Mouse (Mus musculus) erythroid progenitor cell, adult 5-6 weeks (primary cell): Measurements from ENCODE around the gene Runx1. TPM values are rescaled to one million over a fixed set of nuclear protein-coding genes. Genes with fewer than 3 reads are reported as not detected.
A peak's percentile ranks its signal among the peaks of the same experiment; 100 is the strongest.

Experiments used
- ATAC-seq: replicated peaks from 2 replicates; pipeline ENCODE4 v1.8.0; 2016; ENCODE audit warnings: moderate number of reproducible peaks, mild to moderate bottlenecking, moderate TSS enrichment, inconsistent platforms; ENCODE audit not compliant: poor library complexity, low FRiP score, severe bottlenecking
- total RNA-seq, 2 experiments: library from RNA; stranded (forward) in 1 of 2; stranded (reverse) in 1 of 2; fragments of 150-400 nt in 1 of 2; fragments of 186-747, 209-891 nt in 1 of 2; gene quantifications; 2 replicates each; pipeline versions ENCODE4 v1.2.3 to v1.2.4; 2015 to 2017; ENCODE audit warnings: low replicate concordance in 2 of 2

Runx1 gene
- total RNA-seq, 2 experiments from 2014 or later, result 59.5 to 107 TPM

DNA sequence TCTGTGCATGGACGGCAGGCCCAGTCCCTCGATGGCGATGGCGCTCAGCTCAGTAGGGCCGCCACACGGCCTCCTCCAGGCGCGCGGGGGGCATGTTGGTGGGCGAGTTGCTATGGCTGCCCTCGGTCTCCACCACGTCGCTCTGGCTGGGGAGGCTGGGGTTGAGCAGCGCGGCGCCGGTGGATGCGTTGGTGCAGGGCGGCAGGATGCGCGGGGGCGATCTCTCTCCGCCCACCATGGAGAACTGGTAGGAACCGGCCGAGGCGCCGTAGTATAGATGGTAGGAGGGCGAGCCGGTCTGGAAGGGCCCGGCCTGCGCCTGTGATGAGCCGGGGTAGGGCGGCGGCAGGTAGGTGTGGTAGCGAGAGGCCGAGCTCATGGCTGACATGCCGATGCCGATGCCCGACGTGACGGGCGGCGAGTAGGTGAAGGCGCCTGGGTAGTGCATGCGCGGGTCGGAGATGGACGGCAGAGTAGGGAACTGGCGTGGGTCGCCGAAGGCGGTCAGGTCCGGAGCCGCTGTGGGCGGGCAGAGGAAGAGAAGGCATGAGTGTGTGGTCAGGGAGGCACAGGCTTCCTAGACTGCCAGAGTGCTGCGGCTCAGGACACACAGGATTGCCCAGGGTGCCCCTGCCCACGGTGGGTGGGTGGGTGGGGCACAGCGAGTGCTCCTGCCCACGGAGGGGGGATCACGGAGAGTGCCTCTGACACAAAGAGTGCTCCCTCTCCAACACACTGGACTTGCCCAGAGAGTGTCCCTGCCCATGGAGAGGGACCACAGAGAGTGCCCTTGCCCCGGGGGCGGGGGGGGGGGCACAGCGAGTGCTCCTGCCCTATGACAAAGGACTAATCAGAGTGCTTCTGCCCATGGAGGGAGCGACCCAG lies 220.1 kb downstream of the Runx1 start:
- no peak for ATAC-seq

DNA sequence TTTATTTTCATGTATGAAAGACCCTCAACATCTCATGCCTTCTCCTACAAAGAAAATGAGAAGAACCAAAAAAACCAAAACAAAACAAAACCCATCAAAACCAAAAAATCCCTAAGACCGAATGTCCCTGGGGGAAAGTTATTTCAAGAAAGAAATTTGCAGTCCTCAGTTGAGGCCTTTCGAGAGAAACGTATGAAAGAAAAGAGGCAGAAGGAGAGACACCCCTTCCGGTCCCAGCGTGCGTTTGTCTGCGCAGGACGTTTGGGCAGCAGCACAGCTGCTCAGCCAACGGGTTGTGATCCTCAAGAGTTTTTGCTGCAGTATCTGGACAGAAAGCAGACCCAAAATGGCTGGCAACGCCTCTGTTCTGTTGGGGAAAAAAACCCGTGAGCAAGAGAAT lies 223.4 kb downstream of the Runx1 start:
- no peak for ATAC-seq

DNA sequence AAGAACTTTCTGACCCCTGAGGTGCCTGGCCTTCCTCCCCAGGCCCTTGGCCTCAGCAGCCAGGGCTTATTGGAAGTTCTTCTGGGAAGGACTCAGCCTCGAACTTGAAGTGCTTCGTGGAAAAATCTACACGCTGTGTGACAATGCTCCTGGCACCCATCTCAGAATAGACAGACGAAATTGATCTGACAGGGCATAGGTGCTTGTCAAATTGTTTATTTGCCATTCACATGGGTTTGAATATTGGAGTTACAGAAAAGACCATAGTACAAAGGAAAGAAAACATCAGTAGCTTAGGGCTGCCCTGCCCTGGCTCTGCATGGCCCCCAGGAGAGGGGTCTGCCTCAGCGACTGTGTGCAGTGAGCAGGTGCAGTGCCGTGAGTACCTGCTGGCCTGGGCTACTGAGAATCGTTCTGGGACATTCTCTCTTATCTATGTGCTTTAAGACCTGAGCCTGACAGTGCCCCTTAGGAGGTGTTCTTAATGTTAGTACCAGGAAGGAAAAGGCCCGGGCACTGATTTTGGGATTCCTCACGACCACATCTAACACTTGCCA lies 224.6 kb downstream of the Runx1 start:
- no peak for ATAC-seq

DNA sequence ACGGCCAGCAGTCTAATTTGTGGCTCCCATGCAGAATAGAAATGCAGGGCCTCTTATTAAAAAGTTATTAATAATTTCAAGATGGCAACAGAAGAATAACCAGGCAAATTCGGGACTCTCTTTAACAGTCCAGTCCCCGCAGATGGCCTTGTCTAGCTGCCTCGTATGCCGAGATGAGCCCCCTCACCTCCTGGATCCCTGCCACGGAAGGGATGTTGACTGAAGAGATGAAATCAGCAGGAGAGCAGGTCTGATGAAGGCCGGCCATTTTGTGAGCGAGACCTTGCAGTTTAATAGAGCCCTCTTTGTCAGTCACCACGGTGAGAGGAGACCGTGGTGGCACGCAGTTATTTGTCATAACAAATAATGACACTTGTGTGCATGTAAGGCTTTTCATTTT lies 226.5 kb downstream of the Runx1 start:
- ATAC-seq, result no peak

DNA sequence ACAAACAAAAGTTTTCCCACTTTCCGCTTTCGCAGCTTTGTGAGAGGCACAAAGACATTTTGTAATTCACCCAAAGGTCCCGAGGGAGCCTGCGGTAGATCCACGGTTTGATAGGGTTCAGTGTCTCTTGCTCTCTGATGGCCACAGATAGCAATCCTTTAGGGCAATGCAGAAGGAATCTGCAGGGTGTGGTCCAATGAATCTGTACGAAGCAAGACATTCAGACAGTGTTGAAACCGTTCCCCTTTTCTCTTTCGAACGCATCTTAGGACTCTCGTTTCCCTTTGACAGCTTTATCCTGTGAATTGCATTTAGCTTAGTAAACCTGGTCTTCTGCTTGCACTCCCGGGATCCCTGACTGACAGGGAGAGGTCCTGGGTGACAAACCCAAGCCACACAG lies 228.3 kb downstream of the Runx1 start:
- ATAC-seq, result no peak

DNA sequence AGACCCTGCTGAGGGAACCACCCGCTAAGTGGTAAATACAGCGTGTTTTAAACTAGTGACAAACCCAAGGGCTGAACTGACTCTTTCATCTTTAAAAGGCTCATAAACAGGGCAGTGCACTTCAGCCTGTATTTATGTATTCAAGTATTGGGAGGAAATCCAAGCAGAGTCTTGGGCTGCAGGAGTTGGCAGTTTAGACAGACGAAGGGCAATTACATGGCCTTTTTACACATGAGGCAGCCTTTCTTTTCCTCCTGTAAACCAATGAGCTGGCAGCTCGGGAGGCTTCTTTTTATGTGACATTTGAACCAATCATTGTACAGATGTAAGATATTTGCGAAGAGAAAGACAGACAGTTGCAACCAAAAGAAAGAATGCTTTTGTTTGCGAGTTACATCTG lies 233.7 kb downstream of the Runx1 start:
- ATAC-seq, result no peak

DNA sequence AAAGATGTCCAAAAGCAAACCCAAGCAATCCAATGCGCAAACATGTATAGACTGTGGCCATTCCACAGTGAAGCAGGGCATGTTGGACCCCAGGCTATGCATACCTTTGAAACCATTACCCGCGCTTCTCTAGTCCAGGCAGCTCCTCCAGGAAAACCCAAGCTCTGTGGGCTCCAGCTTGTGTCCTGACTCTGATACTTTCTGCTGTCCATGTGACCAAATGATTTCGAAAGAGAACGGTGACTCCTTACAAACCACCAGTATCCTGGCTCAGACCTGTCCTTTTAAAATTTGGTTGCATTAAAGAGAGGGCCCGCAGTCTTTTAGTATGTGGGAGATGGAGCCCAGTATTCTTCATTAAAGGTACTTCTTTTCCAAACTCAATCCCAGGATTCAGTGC lies 234.2 kb downstream of the Runx1 start:
- ATAC-seq, result no peak

DNA sequence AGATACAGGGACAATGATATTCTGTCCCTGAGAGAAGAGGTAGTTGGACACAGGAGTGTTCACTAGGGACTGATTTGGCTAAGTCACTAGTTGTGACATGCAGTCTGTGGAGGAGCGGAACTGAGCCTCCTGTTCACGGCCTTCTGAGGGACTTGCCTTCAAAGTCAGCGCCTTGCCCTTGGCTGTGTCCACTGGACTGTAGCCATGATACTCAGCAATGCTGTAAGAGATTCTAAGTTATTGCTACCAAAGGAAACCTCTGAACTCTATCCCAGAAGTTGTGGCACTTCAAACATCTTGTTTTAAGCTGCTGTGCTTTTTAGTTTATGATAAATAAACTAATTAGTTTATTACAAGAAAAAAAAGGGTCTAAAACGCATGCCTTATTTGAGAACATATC lies 238.1 kb downstream of the Runx1 start:
- ATAC-seq, result no peak

DNA sequence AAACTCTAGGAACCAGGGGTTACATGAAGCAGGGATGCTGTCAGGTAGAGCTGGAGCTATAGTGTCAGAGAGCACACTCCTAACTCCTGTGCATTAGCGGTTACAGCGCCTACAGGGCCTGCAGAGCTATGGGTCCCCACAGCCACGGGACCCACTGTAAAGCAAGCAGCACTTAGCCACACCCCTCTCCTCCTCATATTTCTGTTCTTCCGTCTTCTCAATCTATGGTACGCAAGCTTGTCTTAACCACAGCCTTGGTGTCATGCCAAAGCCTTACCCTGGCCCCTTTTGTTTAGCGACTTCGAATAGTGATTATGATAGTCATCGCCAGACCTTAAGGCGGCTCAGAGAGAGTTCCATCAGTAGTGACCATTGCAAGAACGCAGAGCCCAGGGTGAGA lies 244.2 kb downstream of the Runx1 start:
- ATAC-seq, result no peak

DNA sequence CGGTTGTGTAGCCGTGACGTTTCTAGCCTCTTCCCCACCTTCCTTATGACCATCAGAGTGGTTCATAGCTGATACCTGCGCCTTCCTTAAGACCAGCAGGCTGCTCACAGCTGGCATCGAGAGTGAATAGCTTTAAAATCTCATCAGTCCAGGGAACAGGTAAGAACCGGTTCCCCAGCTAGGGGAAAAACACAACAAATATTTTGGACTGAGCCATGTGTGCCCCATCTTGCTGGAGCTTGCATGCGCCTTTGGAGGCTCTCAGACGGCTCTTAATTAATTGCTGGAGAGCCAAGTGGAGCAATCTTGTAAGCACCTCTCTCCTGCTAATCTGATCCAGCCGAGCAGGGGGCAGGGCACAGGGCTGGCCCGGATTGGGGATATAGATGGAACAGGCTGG lies 245.0 kb downstream of the Runx1 start:
- no peak for ATAC-seq

DNA sequence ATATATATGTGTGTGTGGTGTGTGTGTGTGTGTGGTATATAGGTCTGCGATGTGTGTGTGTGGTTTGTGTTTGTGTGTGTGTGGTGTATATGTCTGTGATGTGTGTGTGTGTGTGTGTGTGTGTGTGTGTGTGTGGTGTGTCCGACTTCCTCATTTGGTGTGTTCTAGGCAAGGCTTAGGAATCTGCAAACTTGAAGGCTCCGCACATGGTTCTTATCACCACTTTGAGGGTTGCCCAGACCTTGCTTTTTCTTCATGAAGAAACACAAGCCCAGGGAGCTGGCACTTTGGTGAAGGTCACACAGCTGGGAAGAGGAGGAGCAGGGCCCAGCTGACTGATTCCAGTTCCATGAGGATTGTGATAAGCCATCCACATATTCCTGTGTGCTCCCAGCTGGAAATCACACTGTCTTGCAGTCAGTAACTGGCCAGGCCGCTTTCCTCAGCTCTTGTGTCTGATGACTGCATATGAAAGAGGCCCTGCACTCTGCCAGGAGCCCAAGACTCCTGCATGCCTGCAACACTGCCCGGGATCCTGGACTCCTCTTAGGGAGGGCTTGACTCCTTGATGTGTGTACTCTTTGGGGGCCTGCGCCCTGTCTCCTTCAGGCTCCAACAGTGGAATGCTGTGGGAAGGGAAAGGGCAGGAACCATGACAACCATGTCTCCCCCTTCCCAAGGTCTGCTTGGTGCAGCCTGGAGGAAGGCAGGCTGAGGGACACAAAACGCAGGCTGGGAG lies 246.9 kb downstream of the Runx1 start:
- no peak for ATAC-seq

DNA sequence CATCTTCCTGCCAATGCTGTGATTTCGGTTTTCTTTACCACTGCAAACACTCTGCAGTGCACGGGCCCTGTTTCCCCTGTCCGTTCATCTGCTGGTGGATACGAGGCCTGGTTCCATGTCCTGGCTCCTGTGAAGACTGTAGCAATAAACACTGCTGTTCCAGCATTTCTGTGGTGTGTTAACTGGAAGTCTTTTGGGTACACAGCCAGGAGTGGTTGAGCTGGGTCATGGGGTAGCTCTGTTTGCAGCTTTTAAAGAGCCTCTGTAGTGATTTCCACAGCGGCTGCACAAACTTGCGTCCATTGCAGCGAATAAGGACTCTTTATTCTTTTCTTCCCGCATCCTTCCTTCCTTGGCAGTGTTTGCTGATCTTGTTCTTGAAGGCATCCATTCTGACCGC lies 248.6 kb downstream of the Runx1 start:
- ATAC-seq, result no peak

DNA sequence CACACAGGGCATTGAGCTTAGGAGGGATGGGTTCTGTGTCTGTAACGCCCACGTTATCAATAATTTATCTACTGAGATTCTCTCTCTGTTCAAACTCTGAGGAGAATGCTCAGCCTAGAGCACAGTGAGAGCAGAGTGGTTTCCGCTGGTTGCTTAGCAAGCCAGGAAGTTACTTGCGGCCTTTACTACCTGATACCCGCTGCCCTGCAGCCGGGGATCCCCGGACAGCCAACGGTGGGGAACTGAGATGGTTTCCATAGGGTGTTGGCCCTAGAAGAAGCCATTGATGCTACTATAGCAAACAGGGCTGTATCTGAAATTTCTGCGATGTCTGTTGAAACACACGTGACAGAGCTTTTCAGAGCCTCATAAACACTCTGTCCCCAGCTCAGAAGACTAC lies 250.2 kb downstream of the Runx1 start:
- ATAC-seq, result no peak

DNA sequence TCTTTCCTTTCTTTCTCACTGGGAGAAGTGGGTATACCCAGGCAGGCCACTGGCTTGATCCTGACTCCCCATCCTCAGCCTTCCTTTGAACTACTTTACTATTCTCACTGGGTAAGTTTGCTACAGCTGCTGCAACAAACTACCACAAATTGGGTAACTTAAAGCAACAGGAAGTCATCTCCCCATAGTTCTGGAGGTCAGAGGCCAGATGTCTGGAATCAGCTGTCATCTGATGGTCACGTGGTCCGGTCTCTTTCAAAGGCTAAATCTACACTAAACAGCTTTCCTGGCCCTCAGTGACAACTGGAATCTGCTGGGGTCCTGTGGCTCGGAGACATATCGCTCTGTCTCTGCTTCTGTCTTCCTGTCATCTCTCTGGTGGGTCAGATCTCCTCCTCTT lies 252.8 kb downstream of the Runx1 start:
- no peak for ATAC-seq

DNA sequence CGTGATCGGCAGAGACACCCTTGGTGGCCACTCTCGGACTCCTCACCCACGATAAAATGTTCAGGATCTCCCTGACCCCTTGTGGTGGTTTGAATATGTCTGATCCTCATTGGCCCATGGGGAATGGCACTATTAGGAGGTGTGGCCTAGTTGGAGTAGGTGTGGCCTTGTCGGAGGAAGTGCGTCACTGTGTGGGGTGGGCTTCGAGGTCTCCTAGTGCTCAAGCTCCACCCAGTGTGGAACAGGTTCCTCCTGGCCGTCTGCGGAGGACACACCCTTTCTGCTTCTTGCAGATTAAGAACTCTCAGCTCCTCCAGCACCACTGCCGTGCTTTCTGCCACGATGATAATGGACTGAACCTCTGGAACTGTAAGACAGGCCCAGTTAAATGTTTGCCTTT lies 254.7 kb downstream of the Runx1 start:
- no peak for ATAC-seq

DNA sequence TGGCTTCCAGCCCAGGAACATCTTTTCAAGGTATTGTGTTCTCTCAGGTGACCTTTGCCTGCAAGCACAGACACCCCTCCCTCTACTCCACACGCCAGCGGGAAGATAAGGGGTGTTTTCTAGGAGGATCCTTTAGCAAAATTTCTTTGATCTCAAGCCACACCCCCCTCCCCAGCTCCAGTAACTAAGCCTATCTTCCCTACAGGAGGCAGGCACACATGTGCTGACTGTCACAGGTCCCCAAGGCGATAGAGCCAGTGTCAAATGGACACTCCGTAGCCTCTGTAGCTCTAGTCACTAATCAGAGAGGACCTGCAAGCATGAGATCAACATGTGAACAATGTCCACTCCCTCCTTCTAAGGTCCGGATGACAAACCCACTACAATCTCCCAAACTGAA lies 259.8 kb downstream of the Runx1 start:
- no peak for ATAC-seq

DNA sequence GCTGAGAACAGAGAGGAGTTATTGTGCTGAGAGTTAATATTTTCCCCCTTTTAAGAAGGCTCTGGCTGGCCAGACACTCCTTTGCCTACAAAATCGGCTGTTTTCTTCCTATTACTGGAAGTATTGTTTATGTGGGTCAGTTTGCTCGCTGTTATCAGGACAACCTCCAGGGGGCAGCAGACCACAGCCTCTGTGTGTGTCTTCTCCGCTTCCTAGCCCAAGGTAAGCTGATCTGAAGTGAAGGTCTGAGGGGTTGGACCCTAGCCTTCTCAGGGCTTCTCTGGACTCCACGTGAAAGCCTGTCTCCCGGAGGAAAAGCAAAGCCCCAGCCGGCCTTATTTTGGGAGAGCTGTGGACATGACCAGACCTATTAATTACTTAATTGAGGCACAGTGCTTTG lies 260.2 kb downstream of the Runx1 start:
- peak; percentile 68 for ATAC-seq

DNA sequence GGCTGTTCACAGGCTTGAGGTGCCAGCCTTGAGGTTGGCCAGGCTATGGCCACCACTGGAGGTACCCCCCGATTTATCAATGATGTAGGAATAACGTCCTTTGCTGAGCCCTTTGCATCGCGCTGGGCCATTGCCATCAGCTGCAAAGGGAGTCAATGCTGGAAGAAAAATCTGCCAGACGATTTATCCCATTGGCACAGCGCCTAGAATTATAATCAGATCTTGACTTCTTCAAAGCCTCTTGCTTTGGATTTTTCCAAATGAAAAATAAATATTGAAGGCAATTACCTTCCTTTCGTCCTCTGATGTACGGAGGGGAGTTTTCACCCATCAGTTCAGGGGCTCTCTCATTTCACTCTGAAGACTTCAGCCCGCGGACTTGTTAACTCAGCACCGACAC lies 260.7 kb downstream of the Runx1 start:
- ATAC-seq, result no peak

DNA sequence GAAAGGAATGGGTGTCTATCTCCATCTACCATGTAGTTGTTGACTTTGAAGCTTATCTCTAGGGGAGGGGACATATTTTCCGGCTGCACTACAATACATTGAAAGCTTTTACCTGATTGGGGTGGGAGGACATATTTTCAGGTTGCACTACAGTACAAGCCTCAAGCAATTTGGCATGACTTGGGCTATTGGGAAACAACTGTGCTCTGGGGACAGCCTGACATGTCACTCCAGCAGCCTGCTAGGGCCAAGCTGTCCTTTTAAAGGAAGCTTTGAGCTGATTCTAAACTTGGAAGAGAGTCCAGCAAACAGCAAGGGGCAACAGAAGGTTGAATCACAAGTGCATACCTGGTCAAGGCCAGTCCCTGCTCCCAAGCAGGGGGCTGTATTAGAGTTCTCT lies 270.9 kb downstream of the Runx1 start:
- no peak for ATAC-seq

DNA sequence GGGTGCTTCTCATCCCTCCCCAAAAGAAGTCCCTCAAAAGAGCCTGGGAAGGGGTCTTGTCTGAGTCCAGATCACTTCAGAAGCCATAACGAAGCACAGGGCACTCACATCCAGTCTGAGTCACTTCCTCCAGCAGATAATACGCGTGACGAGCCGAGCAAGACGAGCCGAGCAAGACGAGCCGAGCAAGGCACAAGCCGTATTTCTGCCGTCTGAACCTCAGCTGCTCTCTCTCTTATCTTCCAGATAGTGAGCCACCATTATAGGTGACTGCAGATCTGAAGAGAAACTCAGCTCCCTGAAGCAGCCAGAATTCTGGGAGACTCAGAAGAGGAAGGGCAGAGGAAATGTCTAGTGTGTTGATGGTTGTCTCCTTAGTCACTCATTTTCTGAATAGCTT lies 273.1 kb downstream of the Runx1 start:
- no peak for ATAC-seq

DNA sequence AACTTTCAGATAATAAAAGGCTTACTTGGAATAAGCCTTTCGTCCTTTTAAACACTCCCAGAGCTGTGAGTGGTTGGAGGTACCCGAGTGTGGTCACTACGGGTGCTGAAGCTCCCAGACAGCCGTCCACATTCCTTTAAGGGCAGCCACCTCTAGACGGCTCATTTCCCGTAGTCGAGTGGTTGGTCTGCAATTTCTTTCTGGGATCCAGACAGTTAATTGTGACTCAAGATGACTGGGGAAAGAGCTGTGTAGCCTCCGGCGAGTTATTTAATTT lies 273.9 kb downstream of the Runx1 start:
- ATAC-seq, result no peak
